Mouse (Mus musculus): Measurements from ENCODE around the gene Asb7.

Gene Asb7

GRCm38 (mm10) chr7:66653596-66653995 lies 35.8 kb downstream of the Asb7 start:
- 94% methylated on average over 9 of the region's 9 CpGs for WGBS

- WGBS: 87% methylated on average over 4 of the region's 4 CpGs
These were observed 37.2 kb downstream of the Asb7 start for GRCm38 (mm10) chr7:66652216-66652615.

GRCm38 (mm10) chr7:66650883-66651282 lies 38.5 kb downstream of the Asb7 start:
- 80% methylated on average over 5 of the region's 5 CpGs for WGBS

GRCm38 (mm10) chr7:66649181-66649580 lies 40.2 kb downstream of the Asb7 start:
- whole genome bisulfite sequencing: 88% methylated on average over 2 of the region's 2 CpGs

GRCm38 (mm10) chr7:66645736-66646135 lies 43.7 kb downstream of the Asb7 start:
- 99% methylated on average over 2 of the region's 2 CpGs for WGBS

GRCm38 (mm10) chr7:66633351-66633750 lies 56.0 kb downstream of the Asb7 start:
- WGBS: 55% methylated on average over 6 of the region's 6 CpGs

GRCm38 (mm10) chr7:66630154-66630800 lies 59.1 kb downstream of the Asb7 start:
- 61% methylated on average over 15 of the region's 15 CpGs for WGBS

- 51% methylated on average over 4 of the region's 4 CpGs for WGBS
These were observed 60.0 kb downstream of the Asb7 start for GRCm38 (mm10) chr7:66629419-66629818.

GRCm38 (mm10) chr7:66623436-66623835 lies 66.0 kb downstream of the Asb7 start:
- 62% methylated on average over 3 of the region's 3 CpGs for WGBS

GRCm38 (mm10) chr7:66600622-66601610 lies 88.5 kb downstream of the Asb7 start:
- WGBS: 78% methylated on average over 12 of the region's 12 CpGs

GRCm38 (mm10) chr7:66600126-66600525 lies 89.3 kb downstream of the Asb7 start:
- 85% methylated on average over 3 of the region's 3 CpGs for WGBS

- WGBS: 94% methylated on average over 3 of the region's 3 CpGs
These were observed 91.5 kb downstream of the Asb7 start for GRCm38 (mm10) chr7:66597900-66598299.

Measured in cerebral cortex, adult 2 months (tissue).